Mouse (Mus musculus): Measurements from ENCODE around the gene Rnf144b. TPM values are rescaled to one million over a fixed set of nuclear protein-coding genes. Genes with fewer than 3 reads are reported as not detected.
A peak's percentile ranks its signal among the peaks of the same experiment; 100 is the strongest.

Gene Rnf144b
- total and polyA plus RNA-seq, 3 experiments = 1.1 to 7.8 (median 4.6) TPM

DNA sequence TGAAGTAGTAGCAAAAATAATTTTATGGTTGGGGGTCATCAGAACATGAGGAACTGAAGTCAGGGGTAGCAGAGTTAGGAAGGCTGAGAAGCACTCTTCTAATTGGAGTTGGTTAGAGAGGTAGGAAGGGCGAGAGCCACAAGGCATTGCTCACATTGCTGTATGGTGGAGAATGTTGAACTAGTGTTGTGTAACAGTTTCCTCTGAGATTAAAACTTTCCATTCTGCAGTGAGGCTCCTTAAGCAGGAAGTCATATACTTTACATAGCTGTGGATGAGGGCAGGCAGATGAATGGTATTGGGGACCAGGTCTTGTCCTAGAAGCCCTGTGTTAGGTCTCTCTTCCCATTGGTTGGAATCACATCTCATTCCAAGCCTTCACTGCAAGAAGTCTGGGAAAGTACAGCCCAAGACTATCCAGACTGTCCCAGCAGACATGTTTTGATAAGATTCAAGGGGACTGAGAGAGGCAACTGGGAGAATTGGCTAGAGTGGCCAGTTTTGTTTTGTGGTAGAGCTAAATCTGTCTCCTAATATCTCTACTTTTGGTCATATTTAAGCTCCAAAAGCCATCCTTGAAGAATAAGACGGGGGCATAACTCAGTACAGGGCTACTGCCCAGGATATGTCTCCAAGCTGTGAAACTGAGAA lies 128.8 kb downstream of the Rnf144b start:
- Histone ChIP-seq H3K4me1 (ENCODE audit: insufficient read depth, low read depth, low read length) (no peaks in the 10 kb centered on the region), H3K9me3 (replicated peaks) (no peaks in the 10 kb centered on the region), H3K4me3 (ENCODE audit: low read depth, low read length) (no peak overlapping the region), H3K27me3 (ENCODE audit: insufficient read depth, low read length) (0 out of 2 replicates have a peak, but pooled peaks cover 2% of the 10 kb centered on the region), H3K36me3 (replicated peaks) (peaks cover 11% of the 10 kb centered on the region)
- DNase-seq (ENCODE audit: low spot score) (no peak), ATAC-seq (ENCODE audit: extremely low read depth, insufficient number of reproducible peaks, low FRiP score, poor library complexity, severe bottlenecking) (no peak)
- TF ChIP-seq GATA2 (IDR thresholded peaks at IDR 0.05; ENCODE audit: borderline replicate concordance, low read depth, low read length) (no peak), POLR2AphosphoS5 (IDR thresholded peaks at IDR 0.05; ENCODE audit: insufficient replicate concordance, low read depth, low read length) (no peak), GATA1 (IDR thresholded peaks at IDR 0.05; ENCODE audit: borderline replicate concordance, low read length) (no peak), CTCF (IDR thresholded peaks at IDR 0.05; ENCODE audit: low read depth, low read length) (no peak), TAL1 (conservative IDR thresholded peaks at IDR 0.05; ENCODE audit: low read depth, low read length) (no peak)

DNA sequence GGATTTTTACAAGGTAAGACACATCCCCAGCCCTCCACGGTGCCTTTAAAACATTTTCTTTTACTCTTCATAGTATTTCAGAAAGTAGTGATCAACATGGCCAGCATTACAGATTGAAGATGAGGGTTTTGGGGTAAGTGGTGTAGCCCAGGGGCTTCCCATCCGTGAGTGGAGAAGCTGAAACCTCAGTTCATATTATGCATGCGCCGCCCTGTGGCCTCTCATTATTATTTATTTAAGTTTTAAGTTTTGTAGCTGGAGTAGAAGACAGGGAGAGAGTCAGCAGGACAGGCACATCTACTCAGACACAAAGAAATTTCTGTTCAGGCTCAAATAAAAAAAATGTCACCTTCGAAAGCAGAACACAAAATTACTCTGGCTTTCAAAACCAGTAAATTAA lies 131.3 kb downstream of the Rnf144b start:
- ATAC-seq (ENCODE audit: extremely low read depth, insufficient number of reproducible peaks, low FRiP score, poor library complexity, severe bottlenecking) = no peak
- DNase-seq (ENCODE audit: low spot score) = no peak
- TF ChIP-seq CTCF (IDR thresholded peaks at IDR 0.05; ENCODE audit: low read depth, low read length) (no peak), POLR2AphosphoS5 (IDR thresholded peaks at IDR 0.05; ENCODE audit: insufficient replicate concordance, low read depth, low read length) (no peak), GATA1 (IDR thresholded peaks at IDR 0.05; ENCODE audit: borderline replicate concordance, low read length) (no peak), GATA2 (IDR thresholded peaks at IDR 0.05; ENCODE audit: borderline replicate concordance, low read depth, low read length) (no peak), TAL1 (conservative IDR thresholded peaks at IDR 0.05; ENCODE audit: low read depth, low read length) (no peak)

GRCm38 (mm10) chr13:47259297-47259696 lies 136.8 kb downstream of the Rnf144b start:
- H3K27me3 ChIP-seq (ENCODE audit: insufficient read depth, low read length) = peaks cover 18% of the 10 kb centered on the region
- no peak overlapping the region for H3K4me3 ChIP-seq (ENCODE audit: low read depth, low read length)
- TF ChIP-seq GATA2 (IDR thresholded peaks at IDR 0.05; ENCODE audit: borderline replicate concordance, low read depth, low read length) (no peak), TAL1 (conservative IDR thresholded peaks at IDR 0.05; ENCODE audit: low read depth, low read length) (no peak), GATA1 (IDR thresholded peaks at IDR 0.05; ENCODE audit: borderline replicate concordance, low read length) (no peak), POLR2AphosphoS5 (IDR thresholded peaks at IDR 0.05; ENCODE audit: insufficient replicate concordance, low read depth, low read length) (no peak), CTCF (IDR thresholded peaks at IDR 0.05; ENCODE audit: low read depth, low read length) (no peak)
- ATAC-seq (ENCODE audit: extremely low read depth, insufficient number of reproducible peaks, low FRiP score, poor library complexity, severe bottlenecking) (no peak), DNase-seq (ENCODE audit: low spot score) (no peak)
- H3K36me3 ChIP-seq (replicated peaks) = no peaks in the 10 kb centered on the region
- no peaks in the 10 kb centered on the region for H3K4me1 ChIP-seq (ENCODE audit: insufficient read depth, low read depth, low read length)
- no peaks in the 10 kb centered on the region for H3K9me3 ChIP-seq (replicated peaks)

More for the DNA sequence above, 131.3 kb downstream of the Rnf144b start:
- H3K36me3 ChIP-seq (replicated peaks) = no peaks in the 10 kb centered on the region
- no peaks in the 10 kb centered on the region for H3K9me3 ChIP-seq (replicated peaks)
- no peak overlapping the region for H3K4me3 ChIP-seq (ENCODE audit: low read depth, low read length)
- peaks cover 12% of the 10 kb centered on the region for H3K27me3 ChIP-seq (ENCODE audit: insufficient read depth, low read length)
- no peaks in the 10 kb centered on the region for H3K4me1 ChIP-seq (ENCODE audit: insufficient read depth, low read depth, low read length)

- Histone ChIP-seq H3K4me3 (ENCODE audit: low read depth, low read length) (no peak overlapping the region), H3K36me3 (replicated peaks) (no peaks in the 10 kb centered on the region), H3K4me1 (ENCODE audit: insufficient read depth, low read depth, low read length) (no peaks in the 10 kb centered on the region), H3K27me3 (ENCODE audit: insufficient read depth, low read length) (peaks cover 19% of the 10 kb centered on the region), H3K9me3 (replicated peaks) (no peaks in the 10 kb centered on the region)
- TF ChIP-seq POLR2AphosphoS5 (IDR thresholded peaks at IDR 0.05; ENCODE audit: insufficient replicate concordance, low read depth, low read length) (no peak), GATA2 (IDR thresholded peaks at IDR 0.05; ENCODE audit: borderline replicate concordance, low read depth, low read length) (no peak), TAL1 (conservative IDR thresholded peaks at IDR 0.05; ENCODE audit: low read depth, low read length) (no peak), GATA1 (IDR thresholded peaks at IDR 0.05; ENCODE audit: borderline replicate concordance, low read length) (no peak), CTCF (IDR thresholded peaks at IDR 0.05; ENCODE audit: low read depth, low read length) (no peak)
- DNase-seq (ENCODE audit: low spot score) (no peak), ATAC-seq (ENCODE audit: extremely low read depth, insufficient number of reproducible peaks, low FRiP score, poor library complexity, severe bottlenecking) (peak; percentile 49; the same call in 1 of the 2 replicates)
Measured at GRCm38 (mm10) chr13:47261961-47262360, 139.5 kb downstream of the Rnf144b start.

- Histone ChIP-seq H3K36me3 (replicated peaks) (no peaks in the 10 kb centered on the region), H3K4me3 (ENCODE audit: low read depth, low read length) (no peak overlapping the region), H3K9me3 (replicated peaks) (no peaks in the 10 kb centered on the region), H3K4me1 (ENCODE audit: insufficient read depth, low read depth, low read length) (no peaks in the 10 kb centered on the region), H3K27me3 (ENCODE audit: insufficient read depth, low read length) (peaks cover 14% of the 10 kb centered on the region)
- no peak for ATAC-seq (ENCODE audit: extremely low read depth, insufficient number of reproducible peaks, low FRiP score, poor library complexity, severe bottlenecking)
- TF ChIP-seq GATA2 (IDR thresholded peaks at IDR 0.05; ENCODE audit: borderline replicate concordance, low read depth, low read length) = no peak
- TF ChIP-seq POLR2AphosphoS5 (IDR thresholded peaks at IDR 0.05; ENCODE audit: insufficient replicate concordance, low read depth, low read length) = no peak
- TF ChIP-seq CTCF (IDR thresholded peaks at IDR 0.05; ENCODE audit: low read depth, low read length) = no peak
- no peak for TF ChIP-seq GATA1 (IDR thresholded peaks at IDR 0.05; ENCODE audit: borderline replicate concordance, low read length)
- no peak for TF ChIP-seq TAL1 (conservative IDR thresholded peaks at IDR 0.05; ENCODE audit: low read depth, low read length)
- no peak for DNase-seq (ENCODE audit: low spot score)
Measured at GRCm38 (mm10) chr13:47264382-47264781, 141.9 kb downstream of the Rnf144b start.

DNA sequence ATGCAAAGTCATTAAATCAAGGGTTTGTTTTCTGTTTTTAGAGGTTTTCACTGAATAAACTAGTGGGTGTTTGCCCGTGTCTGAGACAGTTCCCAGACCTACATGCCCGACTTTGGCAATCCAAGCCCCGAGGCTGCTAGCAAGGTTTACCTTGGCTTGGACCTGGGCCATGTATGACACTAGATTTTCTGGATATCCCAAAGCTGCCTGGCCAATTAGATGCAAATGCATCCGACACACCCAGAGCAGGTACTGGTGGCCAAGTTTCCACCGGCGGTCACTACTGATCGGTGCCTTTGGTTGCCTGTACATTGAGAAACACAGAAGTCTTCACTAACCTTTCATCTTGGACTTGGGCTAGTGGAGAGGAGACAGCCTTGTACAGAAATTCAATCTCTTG lies 144.0 kb downstream of the Rnf144b start:
- Histone ChIP-seq H3K36me3 (replicated peaks) (no peaks in the 10 kb centered on the region), H3K9me3 (replicated peaks) (no peaks in the 10 kb centered on the region), H3K4me3 (ENCODE audit: low read depth, low read length) (no peak overlapping the region), H3K4me1 (ENCODE audit: insufficient read depth, low read depth, low read length) (no peaks in the 10 kb centered on the region), H3K27me3 (ENCODE audit: insufficient read depth, low read length) (peaks cover 16% of the 10 kb centered on the region)
- TF ChIP-seq CTCF (IDR thresholded peaks at IDR 0.05; ENCODE audit: low read depth, low read length) (no peak), POLR2AphosphoS5 (IDR thresholded peaks at IDR 0.05; ENCODE audit: insufficient replicate concordance, low read depth, low read length) (no peak), GATA2 (IDR thresholded peaks at IDR 0.05; ENCODE audit: borderline replicate concordance, low read depth, low read length) (no peak), TAL1 (conservative IDR thresholded peaks at IDR 0.05; ENCODE audit: low read depth, low read length) (no peak), GATA1 (IDR thresholded peaks at IDR 0.05; ENCODE audit: borderline replicate concordance, low read length) (no peak)
- DNase-seq (ENCODE audit: low spot score) = no peak
- no peak for ATAC-seq (ENCODE audit: extremely low read depth, insufficient number of reproducible peaks, low FRiP score, poor library complexity, severe bottlenecking)
